Mouse (Mus musculus) MEL (cell line): ENCODE results near the gene Slc25a18. TPM values are rescaled to one million over a fixed set of nuclear protein-coding genes. Genes with fewer than 3 reads are reported as not detected.

Experiments
- DNase-seq: peaks from one replicate; pipeline ENCODE4 v3.0.0; 2011; ENCODE audit warnings: low read depth, low spot score
- H3K27ac ChIP-seq: 2 replicates; pipeline ENCODE4 v1.5.1; 2012; ENCODE audit warnings: low read depth, mild to moderate bottlenecking, control low read depth, low read length, moderate library complexity; ENCODE audit not compliant: control insufficient read depth
- H3K27me3 ChIP-seq, 2 experiments: fragments of 150-350 bp in 1 of 2; sonication (generic) in 1 of 2; 2 replicates each; pipeline ENCODE4 v1.6.1; 2012; ENCODE audit warnings: low read length in 2 of 2, mild to moderate bottlenecking in 2 of 2, improper control_type of control experiment in 1 of 2, moderate library complexity in 1 of 2; ENCODE audit not compliant: insufficient read depth in 2 of 2, control insufficient read depth in 1 of 2
- H3K36me3 ChIP-seq, 2 experiments: 2 replicates each; pipeline ENCODE4 v1.6.1; 2012 to 2014; ENCODE audit warnings: low read length in 2 of 2, improper control_type of control experiment in 1 of 2, inconsistent platforms in 1 of 2, mild to moderate bottlenecking in 1 of 2; ENCODE audit not compliant: insufficient read depth in 2 of 2, control insufficient read depth in 1 of 2
- H3K4me1 ChIP-seq, 2 experiments: fragments of 150-350 bp in 1 of 2; sonication (generic) in 1 of 2; 2 replicates each; pipeline ENCODE4 v1.6.1; 2012; ENCODE audit warnings: low read length in 2 of 2, improper control_type of control experiment in 1 of 2, mild to moderate bottlenecking in 1 of 2; ENCODE audit not compliant: insufficient read depth in 2 of 2, control insufficient read depth in 1 of 2
- H3K4me3 ChIP-seq, 2 experiments: fragments of 150-350 bp in 1 of 2; sonication (generic) in 1 of 2; 2 replicates each; pipeline ENCODE4 v1.5.1; 2012; ENCODE audit warnings: low read depth in 2 of 2, low read length in 2 of 2, mild to moderate bottlenecking in 2 of 2, moderate library complexity in 2 of 2, control low read depth in 1 of 2, improper control_type of control experiment in 1 of 2; ENCODE audit not compliant: control insufficient read depth in 1 of 2, insufficient read depth in 1 of 2
- H3K79me2 ChIP-seq: 2 replicates; pipeline ENCODE4 v1.6.1; 2012; ENCODE audit warnings: mild to moderate bottlenecking, low read length, moderate library complexity; ENCODE audit not compliant: control insufficient read depth, poor library complexity, insufficient read depth
- H3K9ac ChIP-seq: 2 replicates; pipeline ENCODE4 v1.6.1; 2012; ENCODE audit warnings: low read depth, mild to moderate bottlenecking, control low read depth, low read length, moderate library complexity; ENCODE audit not compliant: control insufficient read depth, poor library complexity, severe bottlenecking
- H3K9me3 ChIP-seq: fragments of 150-350 bp; sonication (generic); replicated peaks from 2 replicates; pipeline ENCODE4 v1.6.1; 2012; ENCODE audit warnings: mild to moderate bottlenecking, low read length, improper control_type of control experiment, moderate library complexity; ENCODE audit not compliant: insufficient read depth
- BHLHE40 ChIP-seq: IDR thresholded peaks from 2 replicates; pipeline ENCODE4 v1.6.1; 2012; ENCODE audit warnings: low read depth, mild to moderate bottlenecking, inconsistent platforms, low read length, improper control_type of control experiment, borderline replicate concordance
- CHD1 ChIP-seq: IDR thresholded peaks from 2 replicates; pipeline ENCODE4 v1.6.1; 2012; ENCODE audit warnings: low read depth, mild to moderate bottlenecking, inconsistent platforms, low read length, improper control_type of control experiment
- CHD2 ChIP-seq: IDR thresholded peaks from 2 replicates; pipeline ENCODE4 v1.6.1; 2011; ENCODE audit warnings: low read length, improper control_type of control experiment
- CTCF ChIP-seq, 3 experiments: IDR thresholded peaks in 2 of 3; conservative IDR thresholded peaks in 1 of 3; 2 replicates each; pipeline ENCODE4 v1.5.1; 2011 to 2012; ENCODE audit warnings: low read length in 3 of 3, low read depth in 2 of 3, mild to moderate bottlenecking in 2 of 3, improper control_type of control experiment in 1 of 3, inconsistent platforms in 1 of 3, mixed read lengths in 1 of 3, moderate library complexity in 1 of 3; ENCODE audit not compliant: control insufficient read depth in 1 of 3, insufficient read depth in 1 of 3, poor library complexity in 1 of 3, severe bottlenecking in 1 of 3
- E2F4 ChIP-seq: IDR thresholded peaks from 2 replicates; pipeline ENCODE4 v1.6.1; 2011; ENCODE audit warnings: low read depth, low read length, improper control_type of control experiment, borderline replicate concordance
- GABPA ChIP-seq: IDR thresholded peaks from 2 replicates; pipeline ENCODE4 v1.6.1; 2012; ENCODE audit warnings: low read depth, mild to moderate bottlenecking, inconsistent platforms, low read length, improper control_type of control experiment, moderate library complexity
- GATA1 ChIP-seq: IDR thresholded peaks from 2 replicates; pipeline ENCODE4 v1.6.1; 2011; ENCODE audit warnings: low read depth, low read length, improper control_type of control experiment
- JUND ChIP-seq: IDR thresholded peaks from 2 replicates; pipeline ENCODE4 v1.6.1; 2011; ENCODE audit warnings: low read depth, mild to moderate bottlenecking, improper control_type of control experiment, low read length
- MAFK ChIP-seq: IDR thresholded peaks from 2 replicates; pipeline ENCODE4 v1.6.1; 2011; ENCODE audit warnings: low read depth, mild to moderate bottlenecking, low read length, improper control_type of control experiment, borderline replicate concordance
- MEF2A ChIP-seq: IDR thresholded peaks from 2 replicates; pipeline ENCODE4 v1.6.1; 2014; ENCODE audit warnings: low read depth, mild to moderate bottlenecking, inconsistent platforms, low read length, improper control_type of control experiment; ENCODE audit not compliant: poor library complexity, insufficient replicate concordance, severe bottlenecking; ENCODE audit errors: extremely low read depth
- MYC ChIP-seq: IDR thresholded peaks from 2 replicates; pipeline ENCODE4 v1.6.1; 2011; ENCODE audit warnings: low read depth, mild to moderate bottlenecking, low read length, improper control_type of control experiment, moderate library complexity
- NELFE ChIP-seq: IDR thresholded peaks from 2 replicates; pipeline ENCODE4 v1.6.1; 2011; ENCODE audit warnings: low read depth, low read length, improper control_type of control experiment
- POLR2A ChIP-seq, 2 experiments: IDR thresholded peaks; 2 replicates each; pipeline ENCODE4 v1.6.1; 2011 to 2012; ENCODE audit warnings: low read length in 2 of 2, mild to moderate bottlenecking in 2 of 2, control low read depth in 1 of 2, improper control_type of control experiment in 1 of 2, low read depth in 1 of 2, moderate library complexity in 1 of 2; ENCODE audit not compliant: control insufficient read depth in 1 of 2, insufficient read depth in 1 of 2, poor library complexity in 1 of 2
- POLR2AphosphoS2 ChIP-seq: IDR thresholded peaks from 2 replicates; pipeline ENCODE4 v1.6.1; 2011; ENCODE audit warnings: low read length, improper control_type of control experiment
- RAD21 ChIP-seq: IDR thresholded peaks from 2 replicates; pipeline ENCODE4 v1.6.1; 2011; ENCODE audit warnings: mild to moderate bottlenecking, low read depth, low read length, improper control_type of control experiment
- RCOR1 ChIP-seq: IDR thresholded peaks from 2 replicates; pipeline ENCODE4 v1.6.1; 2012; ENCODE audit warnings: low read depth, mild to moderate bottlenecking, inconsistent platforms, low read length, improper control_type of control experiment
- SIN3A ChIP-seq: IDR thresholded peaks from 2 replicates; pipeline ENCODE4 v1.6.1; 2012; ENCODE audit warnings: low read length, improper control_type of control experiment, inconsistent platforms
- SMC3 ChIP-seq: IDR thresholded peaks from 2 replicates; pipeline ENCODE4 v1.6.1; 2011; ENCODE audit warnings: low read depth, low read length, improper control_type of control experiment
- TAL1 ChIP-seq: IDR thresholded peaks from 2 replicates; pipeline ENCODE4 v1.6.1; 2012; ENCODE audit warnings: mild to moderate bottlenecking, inconsistent platforms, low read length, moderate library complexity, mixed read lengths
- TCF12 ChIP-seq: IDR thresholded peaks from 2 replicates; pipeline ENCODE4 v1.6.1; 2014; ENCODE audit warnings: low read depth, mild to moderate bottlenecking, inconsistent platforms, low read length, improper control_type of control experiment, moderate library complexity
- USF1 ChIP-seq: IDR thresholded peaks from 2 replicates; pipeline ENCODE4 v1.6.1; 2014; ENCODE audit warnings: low read depth, mild to moderate bottlenecking, inconsistent platforms, low read length, improper control_type of control experiment, moderate library complexity
- ZC3H11A ChIP-seq: IDR thresholded peaks from 2 replicates; pipeline ENCODE4 v1.6.1; 2012; ENCODE audit warnings: low read depth, mild to moderate bottlenecking, inconsistent platforms, low read length, improper control_type of control experiment
- ZNF384 ChIP-seq: IDR thresholded peaks from 2 replicates; pipeline ENCODE4 v1.6.1; 2012; ENCODE audit warnings: low read depth, mild to moderate bottlenecking, inconsistent platforms, low read length, improper control_type of control experiment
- polyA plus RNA-seq, 2 experiments: library from polyadenylated mRNA; stranded (reverse) in 1 of 2; unstranded in 1 of 2; fragments of >175 nt in 1 of 2; fragments of >200 nt in 1 of 2; gene quantifications; 2 replicates each; pipeline versions ENCODE4 v1.2.1 to v1.2.4; 2012; ENCODE audit warnings: low replicate concordance in 2 of 2, low read depth in 1 of 2; ENCODE audit not compliant: insufficient read length in 2 of 2, insufficient read depth in 1 of 2, missing spikeins in 1 of 2
- total RNA-seq: library from RNA; depleted of rRNA; stranded (reverse); fragments of 300-350 nt; gene quantifications from 2 replicates; pipeline ENCODE4 v1.2.3, GENCODE M21; 2012

Slc25a18 gene
- total and polyA plus RNA-seq, 3 experiments = 0.12 to 0.57 TPM; not detected in 1

DNA sequence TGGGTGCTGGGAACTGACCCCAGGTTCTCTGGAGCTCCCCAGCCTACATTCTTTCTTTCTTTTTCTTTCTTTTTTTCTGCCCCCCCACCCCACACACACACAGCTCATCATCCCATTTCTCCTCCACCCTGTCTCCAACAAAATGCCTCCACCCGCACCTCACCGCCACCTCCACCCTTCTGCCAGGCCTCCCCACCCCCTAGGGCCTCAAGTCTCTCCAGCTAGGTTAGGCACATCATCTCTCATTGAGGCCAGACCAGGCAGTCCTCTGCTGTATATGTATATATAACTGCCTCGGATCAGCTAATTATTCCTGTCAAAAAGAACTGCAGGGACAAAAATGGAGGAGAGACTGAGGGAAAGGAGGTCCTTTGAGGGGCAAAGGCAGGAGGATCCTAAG lies 37.4 kb upstream of the Slc25a18 start:
- no peaks in the 10 kb centered on the region for H3K27me3 ChIP-seq
- H3K4me3 ChIP-seq = no peak overlapping the region
- H3K36me3 ChIP-seq = no peaks in the 10 kb centered on the region
- no peaks in the 10 kb centered on the region for H3K79me2 ChIP-seq
- H3K9me3 ChIP-seq = no peaks in the 10 kb centered on the region
- no peak overlapping the region for H3K27ac ChIP-seq
- H3K4me1 ChIP-seq = no peaks in the 10 kb centered on the region
- no peak for DNase-seq
- H3K9ac ChIP-seq = no peak overlapping the region
- TF ChIP-seq MAFK (no peak), JUND (no peak), MYC (no peak), RCOR1 (no peak), E2F4 (no peak), USF1 (no peak), SIN3A (no peak), GABPA (no peak), GATA1 (no peak), BHLHE40 (no peak), TAL1 (no peak), CHD1 (no peak), CHD2 (no peak), MEF2A (no peak)

DNA sequence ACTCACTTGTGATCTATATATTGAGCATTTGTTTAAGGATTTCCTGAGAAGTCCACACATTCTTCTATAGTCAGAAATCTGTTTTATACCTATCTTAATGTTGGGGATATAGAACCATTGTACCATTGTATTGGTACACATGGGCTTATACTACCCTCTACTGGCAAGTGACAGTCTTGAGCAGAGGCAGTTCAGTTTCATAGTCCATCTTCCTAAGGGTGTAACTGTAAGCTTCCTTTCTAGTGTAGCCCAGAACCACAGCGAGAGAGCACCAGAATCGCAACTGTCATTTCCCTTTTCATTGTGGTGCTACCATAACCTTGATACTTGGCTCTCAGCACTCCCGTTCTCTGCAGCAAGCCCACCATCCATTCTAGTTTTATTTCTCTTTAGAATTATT lies 36.8 kb upstream of the Slc25a18 start:
- no peaks in the 10 kb centered on the region for H3K9me3 ChIP-seq
- H3K9ac ChIP-seq = no peak overlapping the region
- peak; percentile 72 for DNase-seq
- H3K4me3 ChIP-seq = no peak overlapping the region
- TF ChIP-seq ZC3H11A = peak; percentile 92
- no peak for TF ChIP-seq POLR2AphosphoS2
- TF ChIP-seq POLR2A (IDR thresholded peaks at IDR 0.05; ENCODE audit: control insufficient read depth in 1 of 2, insufficient read depth in 1 of 2, low read depth in 1 of 2, low read length in 2 of 2, poor library complexity in 1 of 2) = no peak
- TF ChIP-seq TCF12 = no peak
- TF ChIP-seq NELFE = no peak
- peak; percentile 39 to 96 (median 70) for TF ChIP-seq CTCF (IDR thresholded peaks at IDR 0.05 in 2 of 3, conservative IDR thresholded peaks at IDR 0.05 in 1 of 3; ENCODE audit: control insufficient read depth in 1 of 3, insufficient read depth in 1 of 3, low read depth in 2 of 3, low read length in 3 of 3, poor library complexity in 1 of 3, severe bottlenecking in 1 of 3)
- peak; percentile 94 for TF ChIP-seq SMC3
- no peak for TF ChIP-seq ZNF384
- TF ChIP-seq RAD21 = peak; percentile 99
- peak; percentile 64 for TF ChIP-seq MYC
- no peak for TF ChIP-seq SIN3A
- TF ChIP-seq MAFK = no peak
- TF ChIP-seq, all 39 proteins: peak for 5
- Histone ChIP-seq H3K79me2 (no peaks in the 10 kb centered on the region), H3K27ac (no peak overlapping the region), H3K27me3 (no peaks in the 10 kb centered on the region), H3K36me3 (no peaks in the 10 kb centered on the region), H3K4me1 (no peaks in the 10 kb centered on the region)
